Mouse (Mus musculus) forebrain, embryonic 16.5 days (tissue): Measurements from ENCODE around the gene Ccdc130. TPM values are rescaled to one million over a fixed set of nuclear protein-coding genes. Genes with fewer than 3 reads are reported as not detected.
A peak's percentile ranks its signal among the peaks of the same experiment; 100 is the strongest.

Experiments
- ATAC-seq: fragments of 200-750 bp; cut with Nextera tagmentation; 2 replicates; pipeline ENCODE4 v1.8.0; 2017; ENCODE audit warnings: mild to moderate bottlenecking, moderate library complexity
- H3K27ac ChIP-seq: fragments of 300-500 bp; sonication (generic); 2 replicates; pipeline ENCODE4 v1.5.1; 2014; ENCODE audit warnings: low read length, control low read depth
- H3K27me3 ChIP-seq: fragments of 300-500 bp; sonication (generic); replicated peaks from 2 replicates; pipeline ENCODE4 v1.6.1; 2014; ENCODE audit warnings: low read length; ENCODE audit not compliant: control insufficient read depth, insufficient read depth
- H3K36me3 ChIP-seq: fragments of 300-500 bp; sonication (generic); 2 replicates; pipeline ENCODE4 v1.6.1; 2014; ENCODE audit not compliant: control insufficient read depth, insufficient read depth
- H3K4me1 ChIP-seq: fragments of 300-500 bp; sonication (generic); replicated peaks from 2 replicates; pipeline ENCODE4 v1.6.1; 2014; ENCODE audit warnings: low read length; ENCODE audit not compliant: control insufficient read depth, insufficient read depth
- H3K4me2 ChIP-seq: fragments of 300-500 bp; sonication (generic); 2 replicates; pipeline ENCODE4 v1.6.1; 2014; ENCODE audit warnings: mild to moderate bottlenecking, low read length, control low read depth
- H3K4me3 ChIP-seq: fragments of 300-500 bp; sonication (generic); replicated peaks from 2 replicates; pipeline ENCODE4 v1.5.1; 2014; ENCODE audit warnings: mild to moderate bottlenecking, low read length, control low read depth
- H3K9ac ChIP-seq: fragments of 300-500 bp; sonication (generic); replicated peaks from 2 replicates; pipeline ENCODE4 v1.6.1; 2014; ENCODE audit warnings: low read depth, low read length, control low read depth
- H3K9me3 ChIP-seq: fragments of 300-500 bp; sonication (generic); 2 replicates; pipeline ENCODE4 v1.6.1; 2016; ENCODE audit warnings: low read length; ENCODE audit not compliant: control insufficient read depth
- WGBS: fragments of 180-500 bp; shearing (Covaris S2); extraction: QIAGEN DNeasy Blood & Tissue Kit; methylation state at CpG from one replicate; pipeline ENCODE4 v1.1.7; 2014; 5-methylcytosine and 5-hydroxymethylcytosine counted together
- polyA plus RNA-seq: library from polyadenylated mRNA; unstranded; fragments of >200 nt; fragmentation: Nextera tagmentation; extraction: Ambion mirVana; gene quantifications from 2 replicates; pipeline ENCODE4 v1.2.1, GENCODE M21; 2015

The Ccdc130 gene
- polyA plus RNA-seq, 1 experiment from 2014 or later: 31.0 TPM

GRCm38 (mm10) chr8:84241821-84242220 is 28.4 kb downstream of the Ccdc130 start:
- 0 out of 2 replicates have a peak overlapping the region, but pooled peaks have one; percentile 5 for H3K9ac ChIP-seq
- 32% methylated on average over 2 of the region's 2 CpGs for WGBS
- no peaks in the 10 kb centered on the region for H3K9me3 ChIP-seq
- no peak overlapping the region for H3K4me3 ChIP-seq
- no peaks in the 10 kb centered on the region for H3K27me3 ChIP-seq
- H3K27ac ChIP-seq: no peak overlapping the region
- H3K4me2 ChIP-seq: no peak overlapping the region
- H3K36me3 ChIP-seq: peaks cover 20% of the 10 kb centered on the region
- H3K4me1 ChIP-seq: peaks cover 12% of the 10 kb centered on the region
- ATAC-seq: no peak

GRCm38 (mm10) chr8:84241167-84241566 is 29.0 kb downstream of the Ccdc130 start:
- Histone ChIP-seq H3K4me1 (peaks cover 13% of the 10 kb centered on the region), H3K27ac (no peak overlapping the region), H3K36me3 (peaks cover 16% of the 10 kb centered on the region), H3K9me3 (no peaks in the 10 kb centered on the region), H3K27me3 (no peaks in the 10 kb centered on the region), H3K9ac (no peak overlapping the region), H3K4me3 (no peak overlapping the region), H3K4me2 (no peak overlapping the region)
- no peak for ATAC-seq
- 67% methylated on average over 6 of the region's 6 CpGs for WGBS

GRCm38 (mm10) chr8:84237542-84238229 is 32.5 kb downstream of the Ccdc130 start:
- ATAC-seq: peak; percentile 3
- Histone ChIP-seq H3K4me1 (peaks cover 36% of the 10 kb centered on the region), H3K36me3 (peaks cover 3% of the 10 kb centered on the region; the same call in 1 of the 2 replicates), H3K27ac (peak overlapping the region; percentile 81), H3K9ac (peak overlapping the region; percentile 67), H3K4me2 (peak overlapping the region; percentile 68), H3K27me3 (no peaks in the 10 kb centered on the region), H3K9me3 (no peaks in the 10 kb centered on the region), H3K4me3 (peak overlapping the region; percentile 59)
- 20% methylated on average over 19 of the region's 19 CpGs for WGBS

GRCm38 (mm10) chr8:84236998-84237473 is 33.1 kb downstream of the Ccdc130 start, which contains the start of gene Zswim4:
Gene Zswim4 (minus strand): TSS chr8:84237055.
- Histone ChIP-seq H3K4me1 (peaks cover 36% of the 10 kb centered on the region), H3K27me3 (no peaks in the 10 kb centered on the region), H3K27ac (peak within 1 kb of the TSS; percentile 81), H3K9ac (peak within 1 kb of the TSS; percentile 93), H3K36me3 (peaks cover 5% of the 10 kb centered on the region), H3K4me2 (peak within 1 kb of the TSS; percentile 87), H3K9me3 (no peaks in the 10 kb centered on the region), H3K4me3 (peak within 1 kb of the TSS; percentile 95)
- WGBS: under 1% methylated on average over 35 of the region's 35 CpGs
- ATAC-seq: peak; percentile 98

GRCm38 (mm10) chr8:84236410-84236997 is 33.7 kb downstream of the Ccdc130 start:
- Histone ChIP-seq H3K4me3 (peak overlapping the region; percentile 95), H3K36me3 (peaks cover 5% of the 10 kb centered on the region), H3K27me3 (no peaks in the 10 kb centered on the region), H3K9me3 (no peaks in the 10 kb centered on the region), H3K4me1 (peaks cover 31% of the 10 kb centered on the region), H3K9ac (peak overlapping the region; percentile 93), H3K27ac (peak overlapping the region; percentile 60), H3K4me2 (peak overlapping the region; percentile 87)
- WGBS: 0% methylated on average over 17 of the region's 30 CpGs
- peak; percentile 15 for ATAC-seq

- H3K4me2 ChIP-seq: peak overlapping the region; percentile 87
- peak overlapping the region; percentile 95 for H3K4me3 ChIP-seq
- no peaks in the 10 kb centered on the region for H3K9me3 ChIP-seq
- H3K27ac ChIP-seq: peak overlapping the region; percentile 60; the same call in 1 of the 2 replicates
- peaks cover 30% of the 10 kb centered on the region for H3K4me1 ChIP-seq
- H3K36me3 ChIP-seq: peaks cover 5% of the 10 kb centered on the region
- H3K9ac ChIP-seq: peak overlapping the region; percentile 93
- no peaks in the 10 kb centered on the region for H3K27me3 ChIP-seq
- WGBS: 29% methylated on average over 10 of the region's 10 CpGs
- no peak for ATAC-seq
Measured at GRCm38 (mm10) chr8:84235746-84236409, 34.3 kb downstream of the Ccdc130 start.

- peaks cover 26% of the 10 kb centered on the region for H3K36me3 ChIP-seq
- H3K4me1 ChIP-seq: peaks cover 29% of the 10 kb centered on the region
- no peak for ATAC-seq
- no peak overlapping the region for H3K9ac ChIP-seq
- no peak overlapping the region for H3K27ac ChIP-seq
- H3K27me3 ChIP-seq: no peaks in the 10 kb centered on the region
- no peak overlapping the region for H3K4me3 ChIP-seq
- 94% methylated on average over 2 of the region's 2 CpGs for WGBS
- no peak overlapping the region for H3K4me2 ChIP-seq
- no peaks in the 10 kb centered on the region for H3K9me3 ChIP-seq
Measured at GRCm38 (mm10) chr8:84233055-84233454, 37.1 kb downstream of the Ccdc130 start.

- 83% methylated on average over 17 of the region's 17 CpGs for WGBS
- ATAC-seq: no peak
- peaks cover 40% of the 10 kb centered on the region for H3K36me3 ChIP-seq
Measured at GRCm38 (mm10) chr8:84230735-84231134, 39.4 kb downstream of the Ccdc130 start.

More at GRCm38 (mm10) chr8:84230735-84231134, 39.4 kb downstream of the Ccdc130 start:
- Histone ChIP-seq H3K4me1 (peaks cover 19% of the 10 kb centered on the region), H3K4me2 (no peak overlapping the region), H3K27me3 (no peaks in the 10 kb centered on the region), H3K27ac (no peak overlapping the region), H3K9ac (no peak overlapping the region), H3K9me3 (no peaks in the 10 kb centered on the region), H3K4me3 (no peak overlapping the region)
